Mouse (Mus musculus) lung, adult 18-20 months (tissue): Measurements from ENCODE around the gene Olfr491.

Experiments
- DNase-seq, 2 experiments: peaks; one replicate each; pipeline ENCODE4 v3.0.0; 2022; ENCODE audit warnings: mixed read lengths in 2 of 2

Gene Olfr491

DNA sequence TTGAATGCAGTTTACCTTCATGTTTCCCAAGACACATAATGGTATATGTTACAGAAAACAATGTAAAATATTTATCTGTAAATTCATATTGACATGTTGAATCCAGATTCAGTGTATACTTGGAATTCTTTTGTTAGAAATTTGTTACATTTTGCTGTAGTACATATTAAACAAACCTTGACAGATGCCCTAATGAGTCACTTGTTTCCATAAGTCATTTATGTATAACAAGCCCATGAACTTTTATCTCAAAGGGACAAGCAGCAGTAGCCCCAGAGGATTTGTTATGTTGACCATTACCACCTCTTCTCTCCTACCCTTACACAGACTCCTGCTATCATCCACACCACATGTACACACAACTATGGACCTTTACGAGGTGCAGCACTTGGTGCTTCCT, at the start of gene Olfr491:
TSS of gene Olfr491 (plus strand) at position 301 of the 400 bp plus-strand sequence.
- DNase-seq = no peak

DNA sequence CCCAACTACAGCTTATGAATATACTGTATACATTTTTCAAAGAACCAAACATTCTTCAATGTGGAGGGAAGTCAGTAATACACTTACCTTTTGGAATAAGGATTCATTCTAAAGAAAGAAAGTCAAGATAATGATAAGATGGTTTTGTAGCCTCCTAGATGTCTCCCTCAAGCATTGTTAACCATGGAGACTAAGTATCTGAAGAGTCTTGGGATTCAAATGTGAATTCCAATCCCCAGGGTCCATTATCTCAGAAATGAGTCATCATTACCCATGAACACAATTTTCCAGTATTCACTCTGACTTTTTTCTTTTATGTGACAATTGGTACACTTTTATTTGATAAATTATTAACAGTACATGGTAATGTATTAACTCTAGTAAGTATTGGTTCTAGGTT, 24.4 kb upstream of the Olfr491 start, which contains the start of gene Olfr490:
TSS of gene Olfr490 (minus strand) at position 101 of the 400 bp plus-strand sequence.
- DNase-seq = no peak

- no peak for DNase-seq
These were observed 10.3 kb downstream of the Olfr491 start, which contains the start of gene Olfr492 for GRCm38 (mm10) chr7:108323574-108323973. Gene Olfr492 (minus strand): TSS chr7:108323674.

GRCm38 (mm10) chr7:108346879-108347278, 33.6 kb downstream of the Olfr491 start, which contains the start of gene Olfr493:
Gene Olfr493 (minus strand): TSS chr7:108346979.
- DNase-seq = no peak

DNA sequence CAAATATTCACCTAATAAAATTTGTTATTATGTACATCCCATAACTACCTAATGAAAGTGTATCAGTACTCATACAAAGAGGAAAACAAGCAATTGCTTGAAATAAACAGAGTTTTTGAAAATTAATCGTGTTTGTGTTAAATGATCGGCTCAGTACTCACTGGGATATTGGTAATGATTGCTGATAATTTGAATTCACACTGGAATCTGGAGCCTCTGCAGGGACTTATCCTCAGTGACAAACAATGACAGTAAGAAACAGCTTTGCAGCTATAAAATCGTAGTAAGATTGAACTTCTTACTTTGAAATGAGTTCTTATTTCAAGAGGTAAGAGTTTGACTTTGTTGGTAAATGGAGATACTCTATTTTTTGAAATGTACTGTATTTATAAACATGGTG, 51.8 kb downstream of the Olfr491 start, which contains the start of gene Olfr494:
TSS of gene Olfr494 (plus strand) at position 301 of the 400 bp plus-strand sequence.
- DNase-seq = no peak
